Mouse (Mus musculus) CH12.LX (cell line): Measurements from ENCODE around the gene Cdc14a. TPM values are rescaled to one million over a fixed set of nuclear protein-coding genes. Genes with fewer than 3 reads are reported as not detected.

Experiments used
- DNase-seq: peaks from one replicate; pipeline ENCODE4 v3.0.0-alpha.2; 2013; ENCODE audit errors: extremely low read depth
- H3K27ac ChIP-seq: 2 replicates; pipeline ENCODE4 v1.5.1; 2012; ENCODE audit warnings: low read depth, mild to moderate bottlenecking, control low read depth, moderate library complexity; ENCODE audit not compliant: insufficient read depth
- H3K27me3 ChIP-seq: replicated peaks from 2 replicates; pipeline ENCODE3; 2012; ENCODE audit warnings: inconsistent platforms
- H3K36me3 ChIP-seq, 2 experiments: replicated peaks in 1 of 2; 2 replicates each; pipeline versions ENCODE3 to v1.6.1; 2012; ENCODE audit warnings: inconsistent platforms in 1 of 2, low read length in 1 of 2, mild to moderate bottlenecking in 1 of 2, mixed read lengths in 1 of 2, moderate library complexity in 1 of 2; ENCODE audit not compliant: control insufficient read depth in 1 of 2, insufficient read depth in 1 of 2
- H3K4me1 ChIP-seq, 2 experiments: 2 replicates each; pipeline ENCODE4 v1.6.1; 2012; ENCODE audit warnings: inconsistent platforms in 1 of 2, moderate library complexity in 1 of 2; ENCODE audit not compliant: insufficient read depth in 2 of 2, control insufficient read depth in 1 of 2
- H3K4me2 ChIP-seq: 2 replicates; pipeline ENCODE4 v1.6.1; 2012; ENCODE audit warnings: low read depth, mild to moderate bottlenecking, control low read depth; ENCODE audit not compliant: poor library complexity, insufficient read depth, severe bottlenecking
- H3K4me3 ChIP-seq, 3 experiments: fragments of 150-350 bp in 1 of 3; sonication (generic) in 1 of 3; replicated peaks in 1 of 3; 2 replicates each; pipeline versions ENCODE3 to v1.5.1; 2011 to 2012; ENCODE audit warnings: low read depth in 2 of 3, low read length in 2 of 3, mild to moderate bottlenecking in 2 of 3, moderate library complexity in 2 of 3, control low read depth in 1 of 3, improper control_type of control experiment in 1 of 3, inconsistent platforms in 1 of 3, mixed read lengths in 1 of 3; ENCODE audit not compliant: poor library complexity in 1 of 3
- H3K79me2 ChIP-seq: replicated peaks from 2 replicates; pipeline ENCODE4 v1.6.1; 2012; ENCODE audit warnings: mild to moderate bottlenecking, moderate library complexity; ENCODE audit not compliant: control insufficient read depth, poor library complexity, insufficient read depth, severe bottlenecking; ENCODE audit errors: extremely low read depth
- H3K9ac ChIP-seq: 2 replicates; pipeline ENCODE4 v1.6.1; 2012; ENCODE audit warnings: low read depth, mild to moderate bottlenecking, control low read depth, moderate library complexity; ENCODE audit not compliant: insufficient read depth
- H3K9me3 ChIP-seq: replicated peaks from 2 replicates; pipeline ENCODE3; 2012; ENCODE audit warnings: low read length, inconsistent platforms, mixed read lengths
- BHLHE40 ChIP-seq: IDR thresholded peaks from 2 replicates; pipeline ENCODE4 v1.6.1; 2011; ENCODE audit warnings: mild to moderate bottlenecking, low read depth, low read length, improper control_type of control experiment
- CHD2 ChIP-seq: IDR thresholded peaks from 2 replicates; pipeline ENCODE4 v1.6.1; 2011; ENCODE audit warnings: low read length, improper control_type of control experiment
- CTCF ChIP-seq, 2 experiments: IDR thresholded peaks in 1 of 2; conservative IDR thresholded peaks in 1 of 2; 2 replicates each; pipeline ENCODE4 v1.5.1; 2011 to 2012; ENCODE audit warnings: low read depth in 2 of 2, low read length in 2 of 2, improper control_type of control experiment in 1 of 2, inconsistent platforms in 1 of 2, mild to moderate bottlenecking in 1 of 2, moderate library complexity in 1 of 2
- ELF1 ChIP-seq: IDR thresholded peaks from 2 replicates; pipeline ENCODE4 v1.6.1; 2014; ENCODE audit warnings: low read depth, mild to moderate bottlenecking, inconsistent platforms, low read length, improper control_type of control experiment
- EP300 ChIP-seq: IDR thresholded peaks from 2 replicates; pipeline ENCODE4 v1.6.1; 2011; ENCODE audit warnings: low read length, improper control_type of control experiment
- ETS1 ChIP-seq: conservative IDR thresholded peaks from 2 replicates; pipeline ENCODE4 v1.6.1; 2012; ENCODE audit warnings: low read depth, mild to moderate bottlenecking, inconsistent platforms, low read length, improper control_type of control experiment, moderate library complexity
- GABPA ChIP-seq: IDR thresholded peaks from 2 replicates; pipeline ENCODE4 v1.6.1; 2012; ENCODE audit warnings: low read depth, low read length, improper control_type of control experiment, inconsistent platforms; ENCODE audit not compliant: insufficient replicate concordance
- HCFC1 ChIP-seq: IDR thresholded peaks from 2 replicates; pipeline ENCODE4 v1.6.1; 2012; ENCODE audit warnings: low read depth, mild to moderate bottlenecking, inconsistent platforms, low read length, improper control_type of control experiment
- KAT2A ChIP-seq: IDR thresholded peaks from 2 replicates; pipeline ENCODE4 v1.6.1; 2012; ENCODE audit warnings: low read length, improper control_type of control experiment, inconsistent platforms; ENCODE audit not compliant: insufficient replicate concordance
- MAFK ChIP-seq: IDR thresholded peaks from 2 replicates; pipeline ENCODE4 v1.6.1; 2011; ENCODE audit warnings: low read length, improper control_type of control experiment; ENCODE audit not compliant: insufficient replicate concordance
- MAX ChIP-seq: IDR thresholded peaks from 2 replicates; pipeline ENCODE4 v1.6.1; 2011; ENCODE audit warnings: low read length, improper control_type of control experiment
- MAZ ChIP-seq: IDR thresholded peaks from 2 replicates; pipeline ENCODE4 v1.6.1; 2012; ENCODE audit warnings: low read depth, mild to moderate bottlenecking, inconsistent platforms, low read length, improper control_type of control experiment, moderate library complexity
- MEF2A ChIP-seq: IDR thresholded peaks from 2 replicates; pipeline ENCODE4 v1.6.1; 2014; ENCODE audit warnings: low read depth, mild to moderate bottlenecking, inconsistent platforms, low read length, improper control_type of control experiment, borderline replicate concordance
- MXI1 ChIP-seq: IDR thresholded peaks from 2 replicates; pipeline ENCODE4 v1.6.1; 2011; ENCODE audit warnings: mild to moderate bottlenecking, low read depth, low read length, improper control_type of control experiment
- MYC ChIP-seq: IDR thresholded peaks from 2 replicates; pipeline ENCODE4 v1.6.1; 2011; ENCODE audit warnings: low read depth, mild to moderate bottlenecking, improper control_type of control experiment, low read length
- POLR2A ChIP-seq: IDR thresholded peaks from 2 replicates; pipeline ENCODE4 v1.6.1; 2011; ENCODE audit warnings: low read depth, mild to moderate bottlenecking, improper control_type of control experiment, low read length
- RAD21 ChIP-seq: IDR thresholded peaks from 2 replicates; pipeline ENCODE4 v1.6.1; 2011; ENCODE audit warnings: low read depth, mild to moderate bottlenecking, low read length, improper control_type of control experiment, moderate library complexity
- RCOR1 ChIP-seq: conservative IDR thresholded peaks from 2 replicates; pipeline ENCODE4 v1.6.1; 2012; ENCODE audit warnings: low read depth, mild to moderate bottlenecking, inconsistent platforms, low read length, improper control_type of control experiment
- SIN3A ChIP-seq: IDR thresholded peaks from 2 replicates; pipeline ENCODE4 v1.6.1; 2012; ENCODE audit warnings: low read length, improper control_type of control experiment, inconsistent platforms
- SMC3 ChIP-seq: IDR thresholded peaks from 2 replicates; pipeline ENCODE4 v1.6.1; 2011; ENCODE audit warnings: low read depth, low read length, improper control_type of control experiment
- TCF12 ChIP-seq: IDR thresholded peaks from 2 replicates; pipeline ENCODE4 v1.6.1; 2014; ENCODE audit warnings: low read depth, mild to moderate bottlenecking, inconsistent platforms, low read length, improper control_type of control experiment
- UBTF ChIP-seq: IDR thresholded peaks from 2 replicates; pipeline ENCODE4 v1.6.1; 2012; ENCODE audit warnings: low read depth, mild to moderate bottlenecking, inconsistent platforms, low read length, improper control_type of control experiment, moderate library complexity
- USF1 ChIP-seq: IDR thresholded peaks from 2 replicates; pipeline ENCODE4 v1.6.1; 2014; ENCODE audit warnings: low read depth, mild to moderate bottlenecking, inconsistent platforms, low read length, improper control_type of control experiment
- ZKSCAN1 ChIP-seq: IDR thresholded peaks from 2 replicates; pipeline ENCODE4 v1.6.1; 2012; ENCODE audit warnings: low read depth, inconsistent platforms, low read length, improper control_type of control experiment, borderline replicate concordance
- ZMIZ1 ChIP-seq: IDR thresholded peaks from 2 replicates; pipeline ENCODE4 v1.6.1; 2012; ENCODE audit warnings: low read depth, mild to moderate bottlenecking, inconsistent platforms, low read length, improper control_type of control experiment
- dilution Hi-C: fragments of 300-500 bp; cut with MboI; formaldehyde crosslinking; loops from 2 replicates; pipeline ENCODE4 v1.14.3; 2020; ENCODE audit warnings: low sequenced_read_pairs; ENCODE audit not compliant: extremely low pct_unique_long_range_greater_than_20kb, extremely low pct_ligation_motif_present
- in situ Hi-C: fragments of 300-500 bp; cut with MboI; formaldehyde crosslinking; loops from 3 replicates; pipeline ENCODE4 v1.14.3; 2019; ENCODE audit warnings: low sequenced_read_pairs, low pct_ligation_motif_present, low pct_unique_long_range_greater_than_20kb, mixed read lengths
- polyA plus RNA-seq: library from polyadenylated mRNA; unstranded; fragments of >175 nt; gene quantifications from 2 replicates; pipeline ENCODE4 v1.2.1, GENCODE M21; 2012; ENCODE audit warnings: low read depth; ENCODE audit not compliant: insufficient read length
- total RNA-seq, 2 experiments: library from RNA; depleted of rRNA; stranded (reverse); fragments of 300-350 nt in 1 of 2; fragments of >200 nt in 1 of 2; gene quantifications; 2 replicates each; pipeline ENCODE4 v1.2.3; 2012 to 2014

Gene Cdc14a
- total and polyA plus RNA-seq, 3 experiments, result 9.4 to 12.1 (median 9.8) TPM

GRCm38 (mm10) chr3:116237527-116237926, 186.3 kb downstream of the Cdc14a start:
- dilution Hi-C loops (no loop called here), in situ Hi-C loops (no loop called here)
- Histone ChIP-seq H3K79me2 (no peaks in the 10 kb centered on the region), H3K4me2 (no peak overlapping the region), H3K4me1 (peaks cover 4 to 9% of the 10 kb centered on the region in 2 experiments; a peak in 3 of 4 replicates), H3K9me3 (no peaks in the 10 kb centered on the region), H3K9ac (no peak overlapping the region), H3K27ac (no peak overlapping the region), H3K4me3 (no peak overlapping the region), H3K27me3 (no peaks in the 10 kb centered on the region), H3K36me3 (no peaks in the 10 kb centered on the region)
- peak; percentile 44 for DNase-seq
- TF ChIP-seq USF1 (no peak), BHLHE40 (no peak), RAD21 (peak; percentile 76), MAZ (no peak), KAT2A (no peak), MAX (no peak), CTCF (conservative IDR thresholded peaks at IDR 0.05 in 1 of 2, IDR thresholded peaks at IDR 0.05 in 1 of 2; ENCODE audit: low read depth in 2 of 2, low read length in 2 of 2) (peak in 1 of 2 experiments; percentile 70; a peak in 2 of 4 replicates), SIN3A (no peak), HCFC1 (no peak), POLR2A (no peak), SMC3 (peak; percentile 67)

GRCm38 (mm10) chr3:116236856-116237255, 187.0 kb downstream of the Cdc14a start:
- in situ Hi-C loops, result no loop called here
- Histone ChIP-seq H3K79me2 (no peaks in the 10 kb centered on the region), H3K9me3 (no peaks in the 10 kb centered on the region), H3K27ac (no peak overlapping the region), H3K36me3 (no peaks in the 10 kb centered on the region), H3K4me3 (no peak overlapping the region)
- TF ChIP-seq MAFK (no peak), GABPA (no peak), HCFC1 (no peak), ZKSCAN1 (no peak), SMC3 (no peak), EP300 (0 out of 2 replicates have a peak, but pooled peaks have one; percentile 13), CTCF (conservative IDR thresholded peaks at IDR 0.05 in 1 of 2, IDR thresholded peaks at IDR 0.05 in 1 of 2; ENCODE audit: low read depth in 2 of 2, low read length in 2 of 2) (no peak)
- TF ChIP-seq, all 38 proteins: peak for 1
- Histone ChIP-seq H3K27me3 (no peaks in the 10 kb centered on the region), H3K4me2 (no peak overlapping the region), H3K9ac (no peak overlapping the region), H3K4me1 (peaks cover 4 to 16% of the 10 kb centered on the region in 2 experiments; a peak in 3 of 4 replicates)
- no peak for DNase-seq
- dilution Hi-C loops, result no loop called here

GRCm38 (mm10) chr3:116233515-116233914, 190.3 kb downstream of the Cdc14a start:
- in situ Hi-C loops, result no loop called here
- no peak for TF ChIP-seq ETS1
- TF ChIP-seq ZMIZ1, result no peak
- TF ChIP-seq HCFC1, result no peak
- no peak for TF ChIP-seq ZKSCAN1
- no peak for TF ChIP-seq ELF1
- no peak for TF ChIP-seq MAX
- TF ChIP-seq TCF12, result no peak
- TF ChIP-seq MAZ, result no peak
- no peak for TF ChIP-seq SIN3A
- no peak for TF ChIP-seq KAT2A
- no peak for TF ChIP-seq UBTF
- TF ChIP-seq RCOR1, result no peak
- no peak for TF ChIP-seq MEF2A
- no peak for TF ChIP-seq POLR2A
- TF ChIP-seq MYC, result no peak
- TF ChIP-seq CHD2, result no peak
- TF ChIP-seq MXI1, result no peak
- TF ChIP-seq RAD21, result no peak

More at GRCm38 (mm10) chr3:116233515-116233914, 190.3 kb downstream of the Cdc14a start:
- H3K4me2 ChIP-seq, result no peak overlapping the region
- peaks cover 4 to 28% of the 10 kb centered on the region in 2 experiments; a peak in 3 of 4 replicates for H3K4me1 ChIP-seq
- no peak overlapping the region for H3K9ac ChIP-seq
- no peak for DNase-seq
- H3K36me3 ChIP-seq, result no peaks in the 10 kb centered on the region
- no peaks in the 10 kb centered on the region for H3K9me3 ChIP-seq
- no peak overlapping the region for H3K4me3 ChIP-seq
- no peak overlapping the region for H3K27ac ChIP-seq
- no peaks in the 10 kb centered on the region for H3K27me3 ChIP-seq
- dilution Hi-C loops, result no loop called here
- no peaks in the 10 kb centered on the region for H3K79me2 ChIP-seq
